Mouse (Mus musculus) stomach, embryonic 15.5 days (tissue): Measurements from ENCODE around the gene Wars. TPM values are rescaled to one million over a fixed set of nuclear protein-coding genes. Genes with fewer than 3 reads are reported as not detected.

Source experiments
- ATAC-seq: fragments of 200-750 bp; cut with Nextera tagmentation; 2 replicates; pipeline ENCODE4 v1.8.0; 2017; ENCODE audit warnings: low read depth, moderate number of reproducible peaks, moderate TSS enrichment; ENCODE audit not compliant: insufficient read depth, low FRiP score
- H3K27ac ChIP-seq: fragments of 300-500 bp; sonication (generic); 2 replicates; pipeline ENCODE4 v1.5.1; 2015; ENCODE audit warnings: mild to moderate bottlenecking, inconsistent platforms
- H3K27me3 ChIP-seq: fragments of 300-500 bp; sonication (generic); replicated peaks from 2 replicates; pipeline ENCODE4 v1.6.1; 2015; ENCODE audit warnings: inconsistent platforms
- H3K36me3 ChIP-seq: fragments of 300-500 bp; sonication (generic); 2 replicates; pipeline ENCODE4 v1.6.1; 2015; ENCODE audit warnings: inconsistent platforms
- H3K4me1 ChIP-seq: fragments of 300-500 bp; sonication (generic); 2 replicates; pipeline ENCODE4 v1.6.1; 2015; ENCODE audit warnings: inconsistent platforms
- H3K4me2 ChIP-seq: fragments of 300-500 bp; sonication (generic); 2 replicates; pipeline ENCODE4 v1.6.1; 2015; ENCODE audit warnings: mild to moderate bottlenecking, inconsistent platforms
- H3K4me3 ChIP-seq: fragments of 300-500 bp; sonication (generic); replicated peaks from 2 replicates; pipeline ENCODE4 v1.5.1; 2015; ENCODE audit warnings: inconsistent platforms
- H3K9ac ChIP-seq: fragments of 300-500 bp; sonication (generic); 2 replicates; pipeline ENCODE4 v1.6.1; 2015; ENCODE audit warnings: inconsistent platforms
- H3K9me3 ChIP-seq: fragments of 300-500 bp; sonication (generic); 2 replicates; pipeline ENCODE4 v1.6.1; 2016; ENCODE audit warnings: inconsistent platforms
- WGBS: fragments of 180-500 bp; shearing (Covaris S2); methylation state at CpG from one replicate; pipeline ENCODE4 v1.1.7; 2015; 5-methylcytosine and 5-hydroxymethylcytosine counted together
- polyA plus RNA-seq: library from polyadenylated mRNA; unstranded; fragments of >200 nt; fragmentation: Nextera tagmentation; extraction: Ambion mirVana; gene quantifications from 2 replicates; pipeline ENCODE4 v1.2.1, GENCODE M21; 2015

Wars gene
- polyA plus RNA-seq, 1 experiment from 2014 or later, result 91.1 TPM

- H3K27ac ChIP-seq, result no peak overlapping the region
- H3K9ac ChIP-seq, result no peak overlapping the region
- no peaks in the 10 kb centered on the region for H3K9me3 ChIP-seq
- WGBS, result 67% methylated on average over 14 of the region's 14 CpGs
- no peak overlapping the region for H3K4me2 ChIP-seq
- H3K4me3 ChIP-seq, result no peak overlapping the region
- ATAC-seq, result no peak
- H3K4me1 ChIP-seq, result peaks cover 35% of the 10 kb centered on the region
- H3K27me3 ChIP-seq, result no peaks in the 10 kb centered on the region
- H3K36me3 ChIP-seq, result no peaks in the 10 kb centered on the region
Measured at GRCm38 (mm10) chr12:108905620-108906302, 11.8 kb upstream of the Wars start.

GRCm38 (mm10) chr12:108904276-108904653 lies 10.3 kb upstream of the Wars start:
- no peaks in the 10 kb centered on the region for H3K9me3 ChIP-seq
- peak overlapping the region; percentile 63 for H3K27ac ChIP-seq
- ATAC-seq, result no peak
- 35% methylated on average over 8 of the region's 8 CpGs for WGBS
- no peak overlapping the region for H3K4me2 ChIP-seq
- no peaks in the 10 kb centered on the region for H3K36me3 ChIP-seq
- H3K4me1 ChIP-seq, result peaks cover 30% of the 10 kb centered on the region
- H3K27me3 ChIP-seq, result no peaks in the 10 kb centered on the region
- no peak overlapping the region for H3K4me3 ChIP-seq
- no peak overlapping the region for H3K9ac ChIP-seq

- Histone ChIP-seq H3K36me3 (no peaks in the 10 kb centered on the region), H3K9ac (no peak overlapping the region), H3K27ac (peak overlapping the region; percentile 63), H3K4me1 (peaks cover 30% of the 10 kb centered on the region), H3K4me3 (no peak overlapping the region), H3K9me3 (no peaks in the 10 kb centered on the region), H3K4me2 (no peak overlapping the region), H3K27me3 (no peaks in the 10 kb centered on the region)
- no peak for ATAC-seq
- WGBS, result 57% methylated on average over 8 of the region's 8 CpGs
Measured at GRCm38 (mm10) chr12:108903600-108904275, 9.8 kb upstream of the Wars start.

- H3K9ac ChIP-seq, result no peak overlapping the region
- no peak overlapping the region for H3K4me3 ChIP-seq
- H3K4me2 ChIP-seq, result no peak overlapping the region
- no peaks in the 10 kb centered on the region for H3K27me3 ChIP-seq
- H3K9me3 ChIP-seq, result no peaks in the 10 kb centered on the region
- ATAC-seq, result 0 out of 2 replicates have a peak, but pooled peaks have one; percentile 30
- H3K27ac ChIP-seq, result no peak overlapping the region
- no peaks in the 10 kb centered on the region for H3K36me3 ChIP-seq
- WGBS, result 22% methylated on average over 8 of the region's 8 CpGs
- H3K4me1 ChIP-seq, result peaks cover 29% of the 10 kb centered on the region
Measured at GRCm38 (mm10) chr12:108902940-108903339, 9.0 kb upstream of the Wars start.

GRCm38 (mm10) chr12:108901346-108901745 lies 7.4 kb upstream of the Wars start:
- H3K9me3 ChIP-seq, result no peaks in the 10 kb centered on the region
- H3K4me3 ChIP-seq, result no peak overlapping the region
- no peak overlapping the region for H3K4me2 ChIP-seq
- H3K9ac ChIP-seq, result no peak overlapping the region
- H3K27me3 ChIP-seq, result no peaks in the 10 kb centered on the region
- ATAC-seq, result peak; percentile 41; the same call in 1 of the 2 replicates
- H3K4me1 ChIP-seq, result peaks cover 19% of the 10 kb centered on the region
- 28% methylated on average over 5 of the region's 5 CpGs for WGBS
- peak overlapping the region; percentile 72 for H3K27ac ChIP-seq
- no peaks in the 10 kb centered on the region for H3K36me3 ChIP-seq

- Histone ChIP-seq H3K9me3 (no peaks in the 10 kb centered on the region), H3K27ac (no peak overlapping the region), H3K9ac (no peak overlapping the region), H3K27me3 (no peaks in the 10 kb centered on the region), H3K36me3 (no peaks in the 10 kb centered on the region), H3K4me3 (no peak overlapping the region), H3K4me2 (no peak overlapping the region), H3K4me1 (peaks cover 21% of the 10 kb centered on the region)
- WGBS, result 65% methylated on average over 3 of the region's 3 CpGs
- no peak for ATAC-seq
Measured at GRCm38 (mm10) chr12:108896006-108896405, 2.0 kb upstream of the Wars start.

- Histone ChIP-seq H3K27me3 (no peaks in the 10 kb centered on the region), H3K27ac (no peak overlapping the region), H3K9me3 (no peaks in the 10 kb centered on the region), H3K9ac (0 out of 2 replicates have a peak overlapping the region, but pooled peaks have one; percentile 6), H3K36me3 (no peaks in the 10 kb centered on the region), H3K4me1 (peaks cover 21% of the 10 kb centered on the region), H3K4me2 (peak overlapping the region; percentile 66), H3K4me3 (peak overlapping the region; percentile 79)
- WGBS, result 3% methylated on average over 7 of the region's 7 CpGs
- no peak for ATAC-seq
Measured at GRCm38 (mm10) chr12:108894432-108894816, 450 bp upstream of the Wars start.

- Histone ChIP-seq H3K36me3 (no peaks in the 10 kb centered on the region), H3K4me1 (peaks cover 21% of the 10 kb centered on the region), H3K4me3 (peak within 1 kb of the TSS; percentile 79), H3K4me2 (peak within 1 kb of the TSS; percentile 91), H3K9me3 (no peaks in the 10 kb centered on the region), H3K9ac (peak within 1 kb of the TSS; percentile 60), H3K27me3 (no peaks in the 10 kb centered on the region), H3K27ac (no peak within 1 kb of the TSS)
- ATAC-seq, result no peak
- WGBS, result 14% methylated on average over 12 of the region's 12 CpGs
Measured at GRCm38 (mm10) chr12:108892989-108893714, 822 bp downstream of the Wars start, which contains the start of gene Wdr25. Gene Wdr25, plus strand, starts transcription at chr12:108893631.

GRCm38 (mm10) chr12:108888632-108889031 lies 5.3 kb downstream of the Wars start:
- no peak overlapping the region for H3K4me3 ChIP-seq
- peaks cover 14% of the 10 kb centered on the region for H3K36me3 ChIP-seq
- no peak overlapping the region for H3K4me2 ChIP-seq
- no peak overlapping the region for H3K9ac ChIP-seq
- H3K27ac ChIP-seq, result no peak overlapping the region
- H3K9me3 ChIP-seq, result no peaks in the 10 kb centered on the region
- WGBS, result 56% methylated on average over 4 of the region's 4 CpGs
- no peaks in the 10 kb centered on the region for H3K27me3 ChIP-seq
- H3K4me1 ChIP-seq, result peaks cover 13% of the 10 kb centered on the region
- no peak for ATAC-seq

- Histone ChIP-seq H3K4me3 (no peak overlapping the region), H3K4me2 (no peak overlapping the region), H3K9me3 (no peaks in the 10 kb centered on the region), H3K27me3 (no peaks in the 10 kb centered on the region), H3K4me1 (no peaks in the 10 kb centered on the region), H3K9ac (no peak overlapping the region), H3K27ac (peak overlapping the region; percentile 64), H3K36me3 (peaks cover 23% of the 10 kb centered on the region)
- 57% methylated on average over 4 of the region's 4 CpGs for WGBS
- peak; percentile 88 for ATAC-seq
Measured at GRCm38 (mm10) chr12:108887077-108887476, 6.9 kb downstream of the Wars start.

GRCm38 (mm10) chr12:108885906-108886305 lies 8.1 kb downstream of the Wars start:
- ATAC-seq, result no peak
- H3K9ac ChIP-seq, result no peak overlapping the region
- 90% methylated on average over 1 of the region's 1 CpGs for WGBS
- H3K4me2 ChIP-seq, result no peak overlapping the region
- H3K27ac ChIP-seq, result no peak overlapping the region
- no peaks in the 10 kb centered on the region for H3K4me1 ChIP-seq
- peaks cover 23% of the 10 kb centered on the region for H3K36me3 ChIP-seq
- no peaks in the 10 kb centered on the region for H3K9me3 ChIP-seq
- no peaks in the 10 kb centered on the region for H3K27me3 ChIP-seq
- H3K4me3 ChIP-seq, result no peak overlapping the region

- no peaks in the 10 kb centered on the region for H3K9me3 ChIP-seq
- no peak overlapping the region for H3K27ac ChIP-seq
- no peak overlapping the region for H3K4me3 ChIP-seq
- H3K4me2 ChIP-seq, result no peak overlapping the region
- no peak overlapping the region for H3K9ac ChIP-seq
- peaks cover 29% of the 10 kb centered on the region for H3K36me3 ChIP-seq
- ATAC-seq, result no peak
- 82% methylated on average over 8 of the region's 8 CpGs for WGBS
- H3K27me3 ChIP-seq, result no peaks in the 10 kb centered on the region
- no peaks in the 10 kb centered on the region for H3K4me1 ChIP-seq
Measured at GRCm38 (mm10) chr12:108882776-108883175, 11.2 kb downstream of the Wars start.
